Mouse (Mus musculus): ENCODE data around the gene Gm5108.

The Gm5108 gene

DNA sequence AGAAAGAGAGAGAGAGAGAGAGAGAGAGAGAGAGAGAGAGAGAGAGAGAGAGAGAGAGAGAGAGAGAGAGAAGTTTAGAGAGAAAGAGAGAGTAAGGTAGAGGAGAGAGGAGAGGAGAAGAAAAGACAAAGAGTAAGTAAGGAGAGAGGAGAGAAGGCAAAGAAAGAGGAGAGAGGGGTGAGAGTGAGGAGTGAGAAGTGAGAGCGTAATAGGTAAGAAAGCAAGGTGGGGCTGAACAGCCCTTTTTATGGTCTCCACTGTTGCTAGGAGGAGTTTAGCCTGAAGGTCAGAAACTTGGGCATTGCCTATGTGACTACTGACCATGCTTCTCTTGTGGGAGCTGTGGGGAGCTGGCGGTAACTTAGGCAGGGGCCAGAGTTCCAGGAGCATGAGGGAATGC lies at the start of gene Gm5108:
Gene Gm5108, plus strand, starts transcription at position 301 of the 400 bp plus-strand sequence.
- no peak for DNase-seq (ENCODE audit: low spot score)

- no peak for DNase-seq (ENCODE audit: low spot score)
Measured at GRCm38 (mm10) chr5:67898921-67899320, 42.5 kb upstream of the Gm5108 start.

GRCm38 (mm10) chr5:67904555-67904954 lies 36.9 kb upstream of the Gm5108 start:
- no peak for DNase-seq (ENCODE audit: low spot score)

GRCm38 (mm10) chr5:67930584-67930983 lies 10.9 kb upstream of the Gm5108 start:
- DNase-seq (ENCODE audit: low spot score) = no peak

- DNase-seq (ENCODE audit: low spot score) = no peak
Measured at GRCm38 (mm10) chr5:67931623-67932022, 9.8 kb upstream of the Gm5108 start.

- no peak for DNase-seq (ENCODE audit: low spot score)
Measured at GRCm38 (mm10) chr5:67943199-67943598, 1.7 kb downstream of the Gm5108 start.

- DNase-seq (ENCODE audit: low spot score) = no peak
Measured at GRCm38 (mm10) chr5:67944074-67944785, 2.8 kb downstream of the Gm5108 start.

GRCm38 (mm10) chr5:67946321-67946720 lies 4.9 kb downstream of the Gm5108 start, which contains the start of gene Gm21905:
Gene Gm21905, minus strand, starts transcription at chr5:67946421.
- DNase-seq (ENCODE audit: low spot score) = no peak

DNA sequence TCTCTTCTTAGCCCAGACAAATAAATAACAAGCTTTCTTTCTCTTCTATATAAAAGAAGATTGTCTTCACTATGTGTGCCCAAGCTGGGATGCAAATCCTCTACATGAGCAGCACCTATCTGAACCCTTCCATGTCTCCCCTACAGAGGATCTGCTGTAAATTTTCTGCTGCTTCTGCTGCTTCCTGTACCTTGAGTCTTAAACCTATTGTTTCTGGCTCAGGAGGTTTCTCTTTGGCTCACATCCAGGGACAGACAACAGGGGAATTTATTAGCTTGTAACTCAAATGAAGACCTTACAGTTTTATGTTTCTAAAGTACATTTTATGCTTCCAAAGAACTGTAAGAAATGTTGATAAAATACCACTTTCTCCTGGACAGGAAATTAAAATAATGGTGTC lies 5.5 kb downstream of the Gm5108 start:
- DNase-seq (ENCODE audit: low spot score) = no peak

DNA sequence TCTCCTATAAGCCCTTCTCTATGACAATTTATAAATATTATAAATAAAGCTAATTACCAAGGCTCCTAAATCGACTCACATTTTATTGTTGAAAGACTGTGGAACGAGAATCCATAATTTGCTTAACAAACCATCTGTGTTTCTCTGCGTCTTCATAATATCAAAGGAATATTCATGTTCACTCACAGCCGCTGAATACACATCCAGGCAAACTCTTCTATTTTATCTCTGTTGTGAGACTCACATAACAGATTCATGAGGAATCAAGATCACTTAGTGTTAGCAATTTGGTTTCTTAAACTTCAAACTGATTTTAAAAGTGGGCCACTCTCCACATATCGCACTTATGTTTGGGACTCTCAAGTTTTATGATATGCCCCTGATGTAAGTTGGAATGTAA lies 6.6 kb downstream of the Gm5108 start:
- DNase-seq (ENCODE audit: low spot score) = no peak

GRCm38 (mm10) chr5:67954097-67954496 lies 12.6 kb downstream of the Gm5108 start:
- DNase-seq (ENCODE audit: low spot score) = no peak

DNA sequence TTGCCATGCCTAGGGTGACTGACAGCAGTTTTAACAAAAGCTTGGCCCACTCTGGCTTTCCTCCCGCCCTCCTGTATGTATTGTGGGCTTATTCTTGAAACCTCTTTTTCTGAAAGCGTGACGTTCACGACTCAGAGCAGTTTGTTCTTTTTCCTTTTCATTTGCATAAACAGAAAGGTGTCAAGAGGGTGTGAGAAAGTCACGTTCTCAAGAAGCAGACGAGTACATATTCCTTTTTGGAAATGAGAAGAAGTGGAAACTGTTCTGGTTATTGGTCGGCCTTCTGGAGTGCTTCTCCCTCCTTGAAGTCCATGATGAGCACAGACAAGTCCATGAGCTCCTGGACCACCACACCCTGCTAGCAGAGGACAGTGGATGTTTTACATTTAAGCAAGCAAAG lies 14.0 kb downstream of the Gm5108 start:
- no peak for DNase-seq (ENCODE audit: low spot score)

- DNase-seq (ENCODE audit: low spot score) = no peak
Measured at GRCm38 (mm10) chr5:67961708-67962629, 20.5 kb downstream of the Gm5108 start.

- no peak for DNase-seq (ENCODE audit: low spot score)
Measured at GRCm38 (mm10) chr5:67969536-67969935, 28.1 kb downstream of the Gm5108 start.

DNA sequence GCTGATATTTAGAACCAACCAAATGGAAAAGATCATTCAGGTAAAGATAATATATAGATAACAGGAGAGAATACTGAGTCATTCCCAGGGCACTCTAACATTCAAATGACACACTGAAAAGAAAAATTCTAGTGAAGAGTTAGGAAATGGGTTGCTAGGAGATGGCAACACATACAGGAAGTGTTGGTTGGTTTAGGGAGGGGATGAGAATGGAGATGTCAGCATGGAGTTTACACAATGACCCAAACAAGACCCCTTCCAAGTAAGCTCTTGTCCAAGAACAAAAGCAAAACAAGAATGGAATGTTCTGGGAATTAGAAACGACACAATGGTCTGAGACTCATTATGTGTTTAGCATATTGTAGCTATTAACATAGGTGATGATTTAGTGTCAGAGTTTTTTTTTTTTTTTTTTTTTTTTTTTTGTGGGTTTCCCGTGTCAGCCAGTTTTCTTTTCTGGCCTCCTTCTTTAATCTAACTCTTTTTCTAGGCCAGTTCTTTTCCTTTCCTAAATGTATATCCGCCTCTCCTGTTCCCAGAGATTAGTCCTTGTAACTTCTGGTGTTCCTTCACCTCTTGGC lies 40.6 kb downstream of the Gm5108 start:
- no peak for DNase-seq (ENCODE audit: low spot score)

DNA sequence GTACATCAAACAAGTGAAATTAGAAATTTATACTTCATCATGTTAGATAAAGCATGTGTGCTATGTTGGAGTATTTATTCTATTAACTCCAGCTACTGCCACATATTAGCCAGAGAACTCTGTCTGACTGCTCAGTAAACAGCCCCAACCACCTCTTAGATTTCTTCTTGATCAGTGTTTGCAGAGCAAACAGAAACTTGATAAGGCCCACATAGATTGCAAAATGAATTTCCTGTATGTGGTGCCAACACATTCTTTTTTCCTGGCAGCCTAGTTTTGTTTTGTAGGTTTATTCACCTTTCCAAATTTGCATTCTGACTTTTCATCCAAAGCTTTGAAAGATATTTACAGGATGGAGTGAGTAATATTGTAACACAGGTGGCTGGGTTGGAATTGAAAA lies 49.0 kb downstream of the Gm5108 start:
- no peak for DNase-seq (ENCODE audit: low spot score)

DNA sequence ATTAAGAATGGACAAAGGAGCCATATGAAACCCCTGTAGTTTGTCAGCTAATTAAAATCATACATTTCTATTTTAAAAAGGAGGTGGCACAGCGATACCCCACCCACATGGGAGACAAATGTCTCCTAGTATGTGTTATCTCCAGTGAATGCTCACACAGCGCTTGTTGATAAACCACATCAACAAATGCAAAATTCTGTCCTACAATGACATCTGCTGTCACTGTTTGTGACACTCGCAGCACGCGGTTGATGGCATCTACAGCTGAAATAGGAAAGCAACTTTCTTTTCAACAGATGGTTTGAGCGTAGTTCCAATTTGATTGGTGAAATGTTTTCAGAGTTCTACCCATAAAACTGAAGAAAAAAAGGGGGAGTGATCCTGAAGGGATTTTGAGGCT lies 61.1 kb downstream of the Gm5108 start:
- no peak for DNase-seq (ENCODE audit: low spot score)

- DNase-seq (ENCODE audit: low spot score) = no peak
Measured at GRCm38 (mm10) chr5:68003904-68004303, 62.4 kb downstream of the Gm5108 start.

- DNase-seq (ENCODE audit: low spot score) = no peak
Measured at GRCm38 (mm10) chr5:68004419-68004818, 63.0 kb downstream of the Gm5108 start.

GRCm38 (mm10) chr5:68007074-68007473 lies 65.6 kb downstream of the Gm5108 start:
- DNase-seq (ENCODE audit: low spot score) = no peak

- DNase-seq (ENCODE audit: low spot score) = no peak
Measured at GRCm38 (mm10) chr5:68011569-68011968, 70.1 kb downstream of the Gm5108 start.

- DNase-seq (ENCODE audit: low spot score) = no peak
Measured at GRCm38 (mm10) chr5:68012618-68013017, 71.1 kb downstream of the Gm5108 start.

DNA sequence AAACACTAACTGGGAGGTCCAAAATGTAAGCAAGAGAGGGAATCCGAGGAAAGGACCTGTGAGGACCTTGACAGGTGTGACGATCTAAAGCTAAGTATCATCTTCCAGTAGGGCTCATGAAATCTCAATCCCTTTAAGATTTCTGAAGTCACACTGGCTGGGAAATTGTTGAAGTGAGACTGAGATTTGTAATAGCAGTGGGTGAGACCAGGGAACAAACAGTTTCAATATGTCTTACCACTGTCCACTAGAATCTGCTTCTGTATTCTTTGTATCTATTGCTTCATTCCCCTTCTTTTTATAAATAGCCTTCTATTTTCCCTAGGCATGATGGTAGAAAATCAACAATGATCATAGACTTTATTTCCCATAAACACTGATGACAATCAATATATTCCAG lies 79.4 kb downstream of the Gm5108 start:
- DNase-seq (ENCODE audit: low spot score) = no peak
